Mouse (Mus musculus) cerebral cortex, adult 2 months (tissue): Measurements from ENCODE around the gene Zfp781.

Experiments used
- WGBS: fragments of 180-500 bp; shearing (Covaris S2); methylation state at CpG from one replicate; pipeline ENCODE4 v1.1.7; 2018; 5-methylcytosine and 5-hydroxymethylcytosine counted together

The Zfp781 gene

GRCm38 (mm10) chr10:81929842-81930743, at the start of gene Zfp781:
TSS of gene Zfp781 (minus strand) at chr10:81930480.
- no CpG with 5 or more reads among the region's 43 CpGs for WGBS

- WGBS = no CpG with 5 or more reads among the region's 44 CpGs
These were observed 48.2 kb upstream of the Zfp781 start for GRCm38 (mm10) chr10:81978365-81979003.

- no CpG with 5 or more reads among the region's 3 CpGs for WGBS
These were observed 451 bp upstream of the Zfp781 start for GRCm38 (mm10) chr10:81930744-81931118.

GRCm38 (mm10) chr10:81863409-81864407, 66.6 kb downstream of the Zfp781 start, which contains the start of gene Gm32687:
TSS of gene Gm32687 (plus strand) at chr10:81863934.
- WGBS = 23% methylated on average over 5 of the region's 49 CpGs
